Mouse (Mus musculus) forebrain, embryonic 14.5 days (tissue): ENCODE measurements around the gene Ovol1. TPM values are rescaled to one million over a fixed set of nuclear protein-coding genes. Genes with fewer than 3 reads are reported as not detected.
A peak's percentile ranks its signal among the peaks of the same experiment; 100 is the strongest.

Source experiments
- ATAC-seq: fragments of 200-750 bp; cut with Nextera tagmentation; 2 replicates; pipeline ENCODE4 v1.8.0; 2017; ENCODE audit warnings: mild to moderate bottlenecking, moderate library complexity
- DNase-seq: peaks from one replicate; pipeline ENCODE4 v3.0.0-alpha.2; 2015; ENCODE audit warnings: low spot score
- H3K27ac ChIP-seq: fragments of 300-500 bp; sonication (generic); 2 replicates; pipeline ENCODE4 v1.5.1; 2014; ENCODE audit warnings: low read depth, mild to moderate bottlenecking, control low read depth, low read length, moderate library complexity
- H3K27me3 ChIP-seq: fragments of 300-500 bp; sonication (generic); replicated peaks from 2 replicates; pipeline ENCODE4 v1.6.1; 2014; ENCODE audit warnings: low read length, control low read depth, mixed read lengths; ENCODE audit not compliant: control insufficient read depth, insufficient read depth
- H3K36me3 ChIP-seq: fragments of 300-500 bp; sonication (generic); 2 replicates; pipeline ENCODE4 v1.6.1; 2014; ENCODE audit warnings: low read length, control low read depth; ENCODE audit not compliant: control insufficient read depth, insufficient read depth
- H3K4me1 ChIP-seq: fragments of 300-500 bp; sonication (generic); 2 replicates; pipeline ENCODE4 v1.6.1; 2014; ENCODE audit warnings: antibody characterized with exemption, low read length, control low read depth; ENCODE audit not compliant: control insufficient read depth, insufficient read depth
- H3K4me2 ChIP-seq: fragments of 300-500 bp; sonication (generic); 2 replicates; pipeline ENCODE4 v1.6.1; 2014; ENCODE audit warnings: mild to moderate bottlenecking, control low read depth, low read length
- H3K4me3 ChIP-seq: fragments of 300-500 bp; sonication (generic); 2 replicates; pipeline ENCODE4 v1.5.1; 2014; ENCODE audit warnings: low read depth, low read length, control low read depth
- H3K9ac ChIP-seq: fragments of 300-500 bp; sonication (generic); 2 replicates; pipeline ENCODE4 v1.6.1; 2014; ENCODE audit warnings: mild to moderate bottlenecking, low read length, control low read depth, moderate library complexity
- H3K9me3 ChIP-seq: fragments of 300-500 bp; sonication (generic); replicated peaks from 2 replicates; pipeline ENCODE4 v1.6.1; 2016; ENCODE audit warnings: low read length, control low read depth, mixed read lengths; ENCODE audit not compliant: control insufficient read depth
- WGBS: fragments of 180-500 bp; shearing (Covaris S2); extraction: QIAGEN DNeasy Blood & Tissue Kit; methylation state at CpG from one replicate; pipeline ENCODE4 v1.1.7; 2014; 5-methylcytosine and 5-hydroxymethylcytosine counted together
- polyA plus RNA-seq: library from polyadenylated mRNA; unstranded; fragments of >200 nt; fragmentation: Nextera tagmentation; extraction: Ambion mirVana; gene quantifications from 2 replicates; pipeline ENCODE4 v1.2.1, GENCODE M21; 2014

Ovol1 gene
- polyA plus RNA-seq, 1 experiment from 2014 or later, result not detected

DNA sequence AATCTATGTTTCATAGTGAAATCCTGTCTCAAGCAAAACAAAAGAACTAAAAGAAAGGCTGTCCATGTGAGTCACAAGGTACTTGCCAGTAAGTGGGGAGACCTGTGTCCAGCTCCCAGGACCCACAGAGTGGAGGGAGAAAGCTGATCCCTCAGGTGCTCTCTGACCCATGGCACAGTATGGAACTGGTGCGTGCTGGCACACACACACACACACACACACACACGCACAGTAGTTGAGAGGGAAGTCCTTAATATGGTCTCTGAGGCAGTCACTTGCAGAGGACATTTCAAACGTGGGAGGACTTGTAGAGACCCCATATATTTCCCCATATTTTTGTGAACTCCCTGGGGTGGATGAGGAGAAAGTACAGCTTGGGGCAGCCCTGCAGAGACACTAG is 1.4 kb upstream of the Ovol1 start:
- no peaks in the 10 kb centered on the region for H3K36me3 ChIP-seq
- peaks cover 58% of the 10 kb centered on the region for H3K27me3 ChIP-seq
- no peak for ATAC-seq
- 66% methylated on average over 3 of the region's 3 CpGs for WGBS
- no peaks in the 10 kb centered on the region for H3K9me3 ChIP-seq
- no peak overlapping the region for H3K27ac ChIP-seq
- H3K4me1 ChIP-seq, result peaks cover 6% of the 10 kb centered on the region; the same call in 1 of the 2 replicates
- H3K4me3 ChIP-seq, result no peak overlapping the region
- H3K9ac ChIP-seq, result no peak overlapping the region
- H3K4me2 ChIP-seq, result no peak overlapping the region
- no peak for DNase-seq

DNA sequence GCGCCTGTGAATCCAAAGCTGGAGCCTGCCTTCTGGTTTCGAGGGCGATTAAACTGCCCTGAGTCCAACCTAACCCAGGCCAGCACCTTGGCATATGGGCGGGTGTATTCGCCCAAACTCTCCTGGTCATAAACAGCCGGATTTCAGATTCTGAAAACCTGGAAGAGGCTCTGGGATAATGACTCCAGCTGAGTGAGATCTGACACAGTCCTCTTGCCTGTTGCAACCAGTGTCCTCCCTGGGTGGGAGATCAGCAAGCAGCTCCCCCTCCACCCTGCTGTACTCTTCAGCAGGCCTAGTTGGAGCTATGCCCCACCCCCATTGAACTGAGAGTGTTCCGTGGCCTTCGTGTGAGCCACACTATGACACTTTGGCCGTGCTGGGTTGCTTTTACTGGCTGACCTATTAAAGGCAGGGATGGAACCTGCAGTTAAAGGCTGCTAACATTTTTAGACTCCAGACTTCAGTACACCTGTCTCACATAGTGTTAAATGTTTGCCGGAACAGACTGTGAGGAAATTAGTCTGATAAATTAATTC is 875 bp upstream of the Ovol1 start:
- H3K4me3 ChIP-seq, result peak overlapping the region; percentile 27; the same call in 1 of the 2 replicates
- no peak overlapping the region for H3K27ac ChIP-seq
- H3K27me3 ChIP-seq, result peaks cover 58% of the 10 kb centered on the region
- H3K9me3 ChIP-seq, result no peaks in the 10 kb centered on the region
- 22% methylated on average over 10 of the region's 10 CpGs for WGBS
- DNase-seq, result no peak
- 0 out of 2 replicates have a peak, but pooled peaks cover 6% of the 10 kb centered on the region for H3K4me1 ChIP-seq
- H3K36me3 ChIP-seq, result no peaks in the 10 kb centered on the region
- H3K9ac ChIP-seq, result peak overlapping the region; percentile 32; the same call in 1 of the 2 replicates
- H3K4me2 ChIP-seq, result peak overlapping the region; percentile 48; the same call in 1 of the 2 replicates
- ATAC-seq, result no peak

DNA sequence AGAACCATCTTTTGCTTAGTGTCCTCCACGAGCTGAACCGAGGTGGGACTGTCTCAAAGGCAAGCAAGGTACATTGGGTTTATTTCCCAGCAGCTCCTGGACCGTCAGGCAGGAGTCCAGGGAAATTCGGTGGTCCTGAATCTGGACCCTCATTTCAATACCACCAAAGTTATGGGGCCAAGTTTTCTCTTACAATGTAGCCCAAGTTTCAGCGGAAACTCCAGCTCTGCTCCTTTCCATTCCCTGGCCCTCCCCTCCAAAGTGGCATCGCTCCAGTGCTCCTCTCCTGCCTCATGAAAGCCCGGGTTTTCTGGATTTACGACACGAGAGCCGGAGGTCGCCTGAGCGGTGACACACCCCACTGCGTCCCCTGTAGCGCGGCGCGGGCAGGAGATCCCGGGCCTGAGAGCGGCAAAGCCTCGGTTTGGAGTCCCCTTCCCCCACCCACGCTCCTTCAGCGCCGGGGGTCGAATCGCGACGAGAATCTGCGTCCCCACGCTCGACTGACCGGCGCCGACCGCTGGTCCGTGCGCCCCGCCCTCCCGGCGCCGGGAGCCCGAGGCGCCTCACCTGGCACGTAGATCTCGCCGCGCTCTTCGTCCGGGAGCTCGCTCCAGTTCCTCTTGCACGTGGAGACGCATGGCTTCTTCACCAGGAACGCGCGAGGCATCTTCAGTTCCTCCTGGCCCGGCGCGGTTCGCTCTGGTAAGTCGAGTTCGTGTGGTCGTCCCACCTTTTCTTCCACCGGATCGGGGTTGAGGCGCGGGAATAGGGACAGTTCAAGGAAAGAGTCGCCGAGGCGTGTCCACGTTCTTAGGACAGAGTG is 602 bp downstream of the Ovol1 start:
- peak overlapping the region; percentile 27 for H3K4me3 ChIP-seq
- H3K4me1 ChIP-seq, result 0 out of 2 replicates have a peak, but pooled peaks cover 6% of the 10 kb centered on the region
- H3K36me3 ChIP-seq, result no peaks in the 10 kb centered on the region
- H3K9ac ChIP-seq, result peak overlapping the region; percentile 29; the same call in 1 of the 2 replicates
- DNase-seq (no peak), ATAC-seq (no peak)
- H3K4me2 ChIP-seq, result peak overlapping the region; percentile 48
- peaks cover 58% of the 10 kb centered on the region for H3K27me3 ChIP-seq
- WGBS, result 1% methylated on average over 69 of the region's 69 CpGs
- H3K9me3 ChIP-seq, result no peaks in the 10 kb centered on the region
- no peak overlapping the region for H3K27ac ChIP-seq

DNA sequence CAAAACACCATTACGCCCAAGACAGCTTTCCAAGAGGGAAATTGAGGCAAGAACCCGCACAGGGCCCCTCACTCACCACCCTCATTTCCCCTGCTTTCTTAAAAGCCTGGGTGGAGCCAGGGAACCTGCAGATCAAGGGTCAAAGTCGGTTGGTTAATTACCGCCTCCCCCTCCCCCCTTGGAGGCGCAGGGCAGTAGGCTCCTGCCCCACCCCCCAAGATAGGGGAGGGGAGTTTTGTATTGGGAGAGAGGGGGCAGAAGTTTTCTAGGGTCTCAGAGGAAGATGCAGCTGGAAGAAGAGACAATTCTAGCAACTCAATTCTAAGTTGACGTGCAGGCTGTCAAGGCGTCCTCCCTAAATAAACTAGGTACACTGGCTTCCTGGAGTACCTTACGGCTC is 1.2 kb downstream of the Ovol1 start:
- Histone ChIP-seq H3K9me3 (no peaks in the 10 kb centered on the region), H3K4me2 (no peak overlapping the region), H3K4me1 (0 out of 2 replicates have a peak, but pooled peaks cover 6% of the 10 kb centered on the region), H3K27me3 (peaks cover 58% of the 10 kb centered on the region), H3K9ac (no peak overlapping the region), H3K27ac (no peak overlapping the region), H3K36me3 (no peaks in the 10 kb centered on the region), H3K4me3 (no peak overlapping the region)
- WGBS, result 16% methylated on average over 8 of the region's 8 CpGs
- no peak for ATAC-seq
- DNase-seq, result no peak

DNA sequence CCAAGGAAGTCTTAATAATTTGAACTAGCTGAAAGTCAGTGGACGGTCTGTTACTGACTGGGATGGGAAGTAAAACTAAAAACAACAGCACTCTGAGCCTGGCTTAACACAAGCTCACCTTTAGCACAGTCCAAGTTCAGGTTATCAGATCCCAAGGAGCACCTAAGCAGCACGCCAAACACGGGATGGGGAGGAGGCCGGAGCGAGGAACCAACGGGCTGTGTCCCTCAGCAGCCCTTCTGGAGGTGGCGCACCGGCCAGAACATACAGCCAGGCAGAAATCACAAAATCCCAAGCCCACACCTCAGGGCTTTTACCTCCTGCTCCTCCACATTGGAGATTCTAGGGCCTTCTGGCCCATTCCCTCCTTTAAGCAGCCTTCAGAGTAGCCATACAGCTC is 1.7 kb downstream of the Ovol1 start:
- Histone ChIP-seq H3K4me1 (0 out of 2 replicates have a peak, but pooled peaks cover 6% of the 10 kb centered on the region), H3K9ac (no peak overlapping the region), H3K9me3 (no peaks in the 10 kb centered on the region), H3K27me3 (peaks cover 58% of the 10 kb centered on the region), H3K36me3 (no peaks in the 10 kb centered on the region), H3K27ac (no peak overlapping the region), H3K4me3 (no peak overlapping the region), H3K4me2 (no peak overlapping the region)
- DNase-seq (no peak), ATAC-seq (no peak)
- 64% methylated on average over 8 of the region's 8 CpGs for WGBS

DNA sequence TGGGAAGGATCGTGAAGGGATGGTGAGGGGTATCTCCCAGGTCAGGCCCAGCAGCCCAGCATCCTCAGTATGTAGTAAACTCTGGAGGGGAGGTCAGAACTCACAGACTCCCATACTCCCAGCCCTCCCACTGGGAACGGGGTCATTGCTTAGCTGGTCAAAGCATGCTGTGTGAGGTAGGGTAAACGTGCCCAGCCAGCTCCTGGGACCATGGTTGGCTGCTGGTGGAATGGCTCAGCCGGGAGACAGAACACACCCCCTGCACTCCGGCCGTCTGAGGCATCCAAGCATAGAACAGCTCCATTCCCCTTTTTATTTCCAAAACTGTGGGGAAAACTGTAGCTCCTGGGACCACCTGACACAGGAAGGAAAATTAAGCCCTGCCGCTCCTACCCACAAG is 2.3 kb downstream of the Ovol1 start:
- Histone ChIP-seq H3K27me3 (peaks cover 55% of the 10 kb centered on the region), H3K4me3 (no peak overlapping the region), H3K27ac (no peak overlapping the region), H3K4me2 (no peak overlapping the region), H3K9me3 (no peaks in the 10 kb centered on the region), H3K36me3 (no peaks in the 10 kb centered on the region), H3K9ac (no peak overlapping the region), H3K4me1 (0 out of 2 replicates have a peak, but pooled peaks cover 6% of the 10 kb centered on the region)
- 48% methylated on average over 7 of the region's 7 CpGs for WGBS
- no peak for ATAC-seq
- no peak for DNase-seq

DNA sequence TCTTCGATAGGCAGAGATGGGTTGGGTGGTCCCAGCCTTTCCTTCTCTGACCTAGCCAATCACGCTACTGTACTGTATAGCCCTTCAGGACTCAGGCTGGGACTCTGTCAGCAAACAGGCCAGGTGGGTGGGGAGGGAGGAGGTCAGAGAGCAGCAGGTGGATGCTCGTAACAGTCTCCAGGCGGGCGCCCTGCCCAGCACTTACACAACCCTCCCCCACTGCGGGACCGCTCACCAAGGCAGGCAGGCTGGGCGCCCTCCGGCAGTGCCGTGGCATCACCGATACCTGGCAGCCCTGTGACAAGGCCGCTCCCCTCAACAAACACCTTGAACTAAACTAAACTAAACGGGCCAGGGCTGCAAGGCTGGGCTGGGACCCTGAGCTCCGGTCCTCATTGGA is 6.2 kb downstream of the Ovol1 start:
- Histone ChIP-seq H3K27me3 (peaks cover 15% of the 10 kb centered on the region), H3K36me3 (no peaks in the 10 kb centered on the region), H3K4me2 (no peak overlapping the region), H3K4me3 (no peak overlapping the region), H3K9me3 (no peaks in the 10 kb centered on the region), H3K9ac (no peak overlapping the region), H3K4me1 (no peaks in the 10 kb centered on the region), H3K27ac (no peak overlapping the region)
- 84% methylated on average over 14 of the region's 14 CpGs for WGBS
- DNase-seq, result no peak
- no peak for ATAC-seq

DNA sequence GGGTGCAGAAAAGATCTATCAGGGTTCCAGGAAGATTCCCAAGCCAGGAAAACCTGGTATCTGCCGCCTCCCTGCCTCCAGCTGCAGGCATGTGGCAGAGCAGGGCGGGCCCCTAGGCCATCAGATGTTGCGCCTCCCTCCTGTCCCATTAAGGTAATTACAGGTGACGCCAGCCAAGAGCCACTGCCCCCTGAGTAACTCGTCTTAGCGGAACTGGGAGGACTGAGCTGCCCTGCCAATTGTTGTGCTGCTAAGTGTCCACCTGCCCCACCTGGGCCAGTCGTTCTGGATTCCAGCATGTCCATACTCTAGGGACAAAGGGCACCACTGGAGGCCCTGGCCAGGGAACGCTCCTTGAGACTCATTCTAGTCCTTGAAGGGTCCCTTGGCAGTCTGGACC is 6.6 kb downstream of the Ovol1 start:
- Histone ChIP-seq H3K27ac (no peak overlapping the region), H3K4me2 (no peak overlapping the region), H3K4me1 (no peaks in the 10 kb centered on the region), H3K36me3 (no peaks in the 10 kb centered on the region), H3K27me3 (peaks cover 11% of the 10 kb centered on the region), H3K9me3 (no peaks in the 10 kb centered on the region), H3K4me3 (no peak overlapping the region), H3K9ac (no peak overlapping the region)
- ATAC-seq (no peak), DNase-seq (no peak)
- 59% methylated on average over 8 of the region's 8 CpGs for WGBS

DNA sequence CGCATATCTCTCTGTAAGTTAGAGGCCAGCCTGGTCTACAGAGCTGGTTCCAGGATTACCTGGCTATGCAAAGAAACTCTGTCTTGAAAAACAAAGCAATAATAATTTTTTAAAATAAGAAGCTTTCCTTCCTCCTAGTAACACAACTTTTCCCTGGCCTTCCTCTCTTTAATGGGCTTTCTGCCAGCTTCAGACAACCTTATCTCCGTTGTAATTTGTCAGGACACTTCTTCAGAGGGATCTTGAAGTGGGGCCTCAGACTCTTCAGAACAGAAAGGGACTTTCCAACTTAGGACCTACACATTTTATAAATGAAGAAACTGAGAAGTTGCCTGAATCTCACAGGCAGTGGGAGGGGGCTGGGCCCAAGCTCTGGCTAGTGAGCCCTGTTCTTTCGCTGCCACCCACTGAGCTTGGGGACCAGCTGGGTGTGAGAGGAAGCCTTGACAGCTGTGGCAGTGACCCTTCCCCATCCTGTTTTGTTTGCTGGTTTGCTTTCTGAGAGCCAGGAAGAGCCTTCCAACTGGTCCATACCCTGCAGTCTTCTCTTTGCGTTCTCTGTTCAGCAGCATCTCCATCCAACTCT is 12.9 kb downstream of the Ovol1 start:
- Histone ChIP-seq H3K9ac (no peak overlapping the region), H3K27ac (no peak overlapping the region), H3K4me2 (no peak overlapping the region), H3K36me3 (no peaks in the 10 kb centered on the region), H3K27me3 (no peaks in the 10 kb centered on the region), H3K4me1 (no peaks in the 10 kb centered on the region), H3K4me3 (no peak overlapping the region), H3K9me3 (no peaks in the 10 kb centered on the region)
- WGBS, result 80% methylated on average over 4 of the region's 4 CpGs
- DNase-seq, result no peak
- ATAC-seq, result no peak
